Mouse (Mus musculus) layer of hippocampus, adult 2 months (tissue): ENCODE measurements around the gene Tcl1b2. TPM values are rescaled to one million over a fixed set of nuclear protein-coding genes. Genes with fewer than 3 reads are reported as not detected.
"Not testable (repeated sequence)": the region's sequence is repeated elsewhere in the genome, so short reads cannot be mapped to it uniquely, and the experiment has no call there.

Experiments
- DNase-seq, 2 experiments: peaks; one replicate each; pipeline ENCODE4 v3.0.0; 2022; ENCODE audit warnings: low spot score in 2 of 2
- H3K27ac ChIP-seq: fragments of 200-600 bp; 2 replicates; pipeline ENCODE4 v1.8.1; 2022
- H3K4me3 ChIP-seq: fragments of 200-600 bp; 2 replicates; pipeline ENCODE4 v1.8.1; 2022; ENCODE audit warnings: mild to moderate bottlenecking
- CTCF ChIP-seq: fragments of 200-600 bp; conservative IDR thresholded peaks from 2 replicates; pipeline ENCODE4 v1.8.1; 2022; ENCODE audit warnings: antibody characterized with exemption, mild to moderate bottlenecking, moderate library complexity
- total RNA-seq, 2 experiments: library from RNA; stranded (reverse); gene quantifications; 2 replicates each; pipeline ENCODE4 v1.2.3; 2021

Gene Tcl1b2
- total RNA-seq, 2 experiments from 2014 or later = not detected

GRCm38 (mm10) chr12:105129494-105130205 lies 16.2 kb upstream of the Tcl1b2 start:
- not testable (repeated sequence) for H3K4me3 ChIP-seq, H3K27ac ChIP-seq, DNase-seq
- TF ChIP-seq CTCF = peak; percentile 43

- H3K4me3 ChIP-seq, H3K27ac ChIP-seq, DNase-seq: not testable (repeated sequence)
Observed at GRCm38 (mm10) chr12:105134167-105134566, 11.6 kb upstream of the Tcl1b2 start.

- not testable (repeated sequence) for H3K27ac ChIP-seq, H3K4me3 ChIP-seq, DNase-seq
Observed at GRCm38 (mm10) chr12:105134826-105135225, 11.0 kb upstream of the Tcl1b2 start.

- H3K27ac ChIP-seq, DNase-seq, H3K4me3 ChIP-seq: not testable (repeated sequence)
Observed at GRCm38 (mm10) chr12:105137729-105138128, 8.1 kb upstream of the Tcl1b2 start.

GRCm38 (mm10) chr12:105143096-105143495 lies 2.7 kb upstream of the Tcl1b2 start:
- no peak for DNase-seq
- TF ChIP-seq CTCF = no peak
- Histone ChIP-seq H3K27ac (no peak overlapping the region), H3K4me3 (no peak overlapping the region)

- 0 out of 2 replicates have a peak, but pooled peaks have one; percentile 13 for TF ChIP-seq CTCF
- H3K27ac ChIP-seq = not testable (repeated sequence)
Observed at GRCm38 (mm10) chr12:105144928-105145327, 886 bp upstream of the Tcl1b2 start.

GRCm38 (mm10) chr12:105155286-105155685 lies 9.5 kb downstream of the Tcl1b2 start:
- not testable (repeated sequence) for DNase-seq, H3K4me3 ChIP-seq

More at GRCm38 (mm10) chr12:105144928-105145327, 886 bp upstream of the Tcl1b2 start:
- not testable (repeated sequence) for H3K4me3 ChIP-seq, DNase-seq

GRCm38 (mm10) chr12:105158842-105159241 lies 13.0 kb downstream of the Tcl1b2 start:
- no peak for TF ChIP-seq CTCF
- no peak overlapping the region for H3K4me3 ChIP-seq
- H3K27ac ChIP-seq = no peak overlapping the region
- no peak for DNase-seq

More at GRCm38 (mm10) chr12:105155286-105155685, 9.5 kb downstream of the Tcl1b2 start:
- H3K27ac ChIP-seq = not testable (repeated sequence)

- no peak for TF ChIP-seq CTCF
- no peak for DNase-seq
- Histone ChIP-seq H3K4me3 (no peak within 1 kb of the TSS), H3K27ac (no peak within 1 kb of the TSS)
Observed at GRCm38 (mm10) chr12:105159390-105159789, 13.6 kb downstream of the Tcl1b2 start, which contains the start of gene Tcl1b1. Tcl1b1 (plus strand) TSS chr12:105159690.

GRCm38 (mm10) chr12:105166734-105167133 lies 20.9 kb downstream of the Tcl1b2 start:
- Histone ChIP-seq H3K4me3 (no peak overlapping the region), H3K27ac (no peak overlapping the region)
- DNase-seq = no peak
- TF ChIP-seq CTCF = no peak

GRCm38 (mm10) chr12:105173366-105173765 lies 27.6 kb downstream of the Tcl1b2 start:
- no peak for DNase-seq
- no peak for TF ChIP-seq CTCF
- H3K27ac ChIP-seq = no peak overlapping the region
- H3K4me3 ChIP-seq = no peak overlapping the region

- TF ChIP-seq CTCF = peak; percentile 66
- not testable (repeated sequence) for H3K4me3 ChIP-seq, H3K27ac ChIP-seq
- peak; percentile 13 to 73 for DNase-seq
Observed at GRCm38 (mm10) chr12:105174318-105174717, 28.5 kb downstream of the Tcl1b2 start.

- DNase-seq, H3K27ac ChIP-seq, H3K4me3 ChIP-seq: not testable (repeated sequence)
Observed at GRCm38 (mm10) chr12:105176044-105176443, 30.2 kb downstream of the Tcl1b2 start, which contains the start of gene Tcl1b5. Tcl1b5 (plus strand) TSS chr12:105176344.

GRCm38 (mm10) chr12:105181040-105181644 lies 35.3 kb downstream of the Tcl1b2 start:
- H3K4me3 ChIP-seq, H3K27ac ChIP-seq, DNase-seq: not testable (repeated sequence)
